Mouse (Mus musculus) stomach, postnatal 0 days (tissue): Measurements from ENCODE around the gene Fchsd2.

Source experiments
- CTCF ChIP-seq: IDR thresholded peaks from 2 replicates; pipeline ENCODE4 v1.5.1; 2016; ENCODE audit warnings: antibody characterized with exemption, low read depth, mild to moderate bottlenecking, moderate library complexity
- EP300 ChIP-seq: optimal IDR thresholded peaks from 2 replicates; pipeline ENCODE3; 2016; ENCODE audit warnings: antibody characterized with exemption

GRCm38 (mm10) chr7:101231458-101231857 lies 138.8 kb downstream of the Fchsd2 start:
- TF ChIP-seq CTCF, result peak; percentile 73
- no peak for TF ChIP-seq EP300
